Comparison of ENCODE assay signal across 10 mouse cellular contexts in genomic region chr4:136834439-136834814, GRCm38 (mm10). TPM values are rescaled to one million over a fixed set of nuclear protein-coding genes. Genes with fewer than 3 reads are reported as not detected.
A peak's percentile ranks its signal among the peaks of the same experiment; 100 is the strongest.
DNase-seq lines count a peak whose midpoint lies in the region; ATAC-seq and TF ChIP-seq lines count a peak whose summit lies in the region.
"Had no signal": no experiment of that assay in that cellular context is flagged by ENCODE, and none has a peak within 500 bp of the region (broad histone marks: within the 10 kb centered on the region; RNA-seq: fewer than 3 reads in every experiment).

No protein-coding gene starts in this region.

- DNase-seq in heart, postnatal 0 days (ENCODE audit: low spot score), result no peak
- no peak for DNase-seq in heart, postnatal 36 days
- DNase-seq in adipocyte (ENCODE audit: low spot score), result peak; percentile 24
- DNase-seq in midbrain, embryonic 14.5 days, result no peak
- DNase-seq in layer of hippocampus, adult 9-10 months (ENCODE audit: low spot score), result no peak
- no peak for DNase-seq in adrenal gland, postnatal 36 days
- no peak for DNase-seq in left cerebral cortex, adult 8-10 months (ENCODE audit: low spot score in 2 of 2)

- no peaks in the 10 kb centered on the region for H3K9me3 ChIP-seq in heart, postnatal 0 days (replicated peaks; ENCODE audit: control insufficient read depth, low read length)
- H3K9me3 ChIP-seq in hindbrain, embryonic 12.5 days (replicated peaks), result no peaks in the 10 kb centered on the region
- H3K9me3 ChIP-seq in midbrain, embryonic 14.5 days (ENCODE audit: control insufficient read depth, low read length), result no peaks in the 10 kb centered on the region
- H3K9me3 ChIP-seq: megakaryocyte, embryonic 14.5 days had no signal

- 0 out of 2 replicates have a peak, but pooled peaks cover 10% of the 10 kb centered on the region for H3K4me1 ChIP-seq in heart, postnatal 0 days (ENCODE audit: control insufficient read depth, insufficient read depth)
- peaks cover 80% of the 10 kb centered on the region for H3K4me1 ChIP-seq in hindbrain, embryonic 12.5 days
- peaks cover 70% of the 10 kb centered on the region for H3K4me1 ChIP-seq in midbrain, embryonic 14.5 days (ENCODE audit: control insufficient read depth, insufficient read depth, low read length)

- TF ChIP-seq CTCF in heart, postnatal 0 days (IDR thresholded peaks at IDR 0.05; ENCODE audit: low read depth), result no peak

- intact Hi-C loops in heart, postnatal 36 days (cut with DNase I), result no loop called here

- 16% methylated on average over 12 of the region's 12 CpGs for WGBS in heart, postnatal 0 days
- 11% methylated on average over 12 of the region's 12 CpGs for WGBS in hindbrain, embryonic 12.5 days
- 10% methylated on average over 12 of the region's 12 CpGs for WGBS in midbrain, embryonic 14.5 days

- peaks cover 96% of the 10 kb centered on the region for H3K27me3 ChIP-seq in heart, postnatal 0 days (ENCODE audit: control insufficient read depth, insufficient read depth, low read length)
- no peaks in the 10 kb centered on the region for H3K27me3 ChIP-seq in hindbrain, embryonic 12.5 days
- no peaks in the 10 kb centered on the region for H3K27me3 ChIP-seq in midbrain, embryonic 14.5 days (ENCODE audit: control insufficient read depth, insufficient read depth, low read length)
- H3K27me3 ChIP-seq: Patski had no signal

- H3K36me3 ChIP-seq in heart, postnatal 0 days (replicated peaks; ENCODE audit: control insufficient read depth, insufficient read depth, low read length), result no peaks in the 10 kb centered on the region
- H3K36me3 ChIP-seq in hindbrain, embryonic 12.5 days, result no peaks in the 10 kb centered on the region
- H3K36me3 ChIP-seq in midbrain, embryonic 14.5 days (ENCODE audit: control insufficient read depth, insufficient read depth, low read length), result no peaks in the 10 kb centered on the region

- H3K27ac ChIP-seq in heart, postnatal 0 days (ENCODE audit: low read depth), result no peak overlapping the region
- peak overlapping the region; percentile 99; the same call in 1 of the 2 replicates for H3K27ac ChIP-seq in hindbrain, embryonic 12.5 days
- H3K27ac ChIP-seq in midbrain, embryonic 14.5 days (replicated peaks; ENCODE audit: low read depth, low read length), result peak overlapping the region; percentile 100; the same call in 1 of the 2 replicates

- ATAC-seq in heart, postnatal 0 days (ENCODE audit: insufficient read depth, low read depth), result no peak
- no peak for ATAC-seq in hindbrain, embryonic 12.5 days (ENCODE audit: low FRiP score)
- ATAC-seq in midbrain, embryonic 14.5 days (ENCODE audit: low FRiP score, low TSS enrichment), result no peak
- ATAC-seq: Patski had no signal

- no peak for TF ChIP-seq EP300 in heart, postnatal 0 days (IDR thresholded peaks at IDR 0.05; ENCODE audit: low read depth)

- peak overlapping the region; percentile 65; the same call in 1 of the 2 replicates for H3K4me3 ChIP-seq in heart, postnatal 0 days (ENCODE audit: low read depth, low read length)
- H3K4me3 ChIP-seq in hindbrain, embryonic 12.5 days, result peak overlapping the region; percentile 99
- H3K4me3 ChIP-seq in midbrain, embryonic 14.5 days (replicated peaks; ENCODE audit: low read depth, low read length), result peak overlapping the region; percentile 93
- H3K4me3 ChIP-seq: megakaryocyte, embryonic 14.5 days had no signal

- peak overlapping the region; percentile 98 for H3K4me2 ChIP-seq in heart, postnatal 0 days (ENCODE audit: low read depth, low read length)
- peak overlapping the region; percentile 87 for H3K4me2 ChIP-seq in hindbrain, embryonic 12.5 days (replicated peaks)
- H3K4me2 ChIP-seq in midbrain, embryonic 14.5 days (ENCODE audit: low read length), result peak overlapping the region; percentile 92

- no peak overlapping the region for H3K9ac ChIP-seq in heart, postnatal 0 days (replicated peaks; ENCODE audit: low read depth, low read length)
- peak overlapping the region; percentile 99 for H3K9ac ChIP-seq in hindbrain, embryonic 12.5 days
- peak overlapping the region; percentile 94 for H3K9ac ChIP-seq in midbrain, embryonic 14.5 days (replicated peaks; ENCODE audit: low read length)

RNA-seq across cellular contexts. Expression of gene Ephb2, which starts 1.4 kb away (rescaled TPM):
- total RNA-seq in heart, postnatal 0 days (2014; rRNA removed; ENCODE audit: low replicate concordance), result 6.4 and 10.2 TPM in 2 replicates
- 0.19 and 0.23 TPM in 2 replicates for polyA plus RNA-seq in heart, postnatal 0 days (2015; fragmentation: Nextera tagmentation; extraction: Ambion mirVana)
- total RNA-seq in heart, postnatal 36 days (2021), result under 1 TPM; 0.16 to 0.39 TPM
- 25.4 and 30.8 TPM in 2 replicates for polyA plus RNA-seq in hindbrain, embryonic 12.5 days (2016; fragmentation: Nextera tagmentation; extraction: Ambion mirVana)
- polyA plus RNA-seq in midbrain, embryonic 14.5 days (2014; fragmentation: Nextera tagmentation; extraction: Ambion mirVana), result 27.6 and 32.8 TPM in 2 replicates
- total RNA-seq in adrenal gland, postnatal 36 days (2021), result 10 to 100 TPM; 18.7 to 19.8 TPM
- 10 to 100 TPM; 13.2 to 15.0 (median 14.0) TPM for total RNA-seq in left cerebral cortex, adult 8-10 months (2022)

RNA-seq across cellular contexts. Expression of gene C1qb, which starts 51.6 kb away (rescaled TPM):
- total RNA-seq in heart, postnatal 0 days (2014; rRNA removed; ENCODE audit: low replicate concordance), result 38.7 and 64.1 TPM in 2 replicates
- 37.2 and 39.8 TPM in 2 replicates for polyA plus RNA-seq in heart, postnatal 0 days (2015; fragmentation: Nextera tagmentation; extraction: Ambion mirVana)
- 10 to 100 TPM; 39.8 to 72.6 TPM for total RNA-seq in heart, postnatal 36 days (2021)
- 31.6 and 34.9 TPM in 2 replicates for polyA plus RNA-seq in hindbrain, embryonic 12.5 days (2016; fragmentation: Nextera tagmentation; extraction: Ambion mirVana)
- 19.1 and 40.0 TPM in 2 replicates for polyA plus RNA-seq in midbrain, embryonic 14.5 days (2014; fragmentation: Nextera tagmentation; extraction: Ambion mirVana)
- total RNA-seq in adrenal gland, postnatal 36 days (2021), result 10 to 100 TPM; 43.5 to 77.2 TPM
- total RNA-seq in left cerebral cortex, adult 8-10 months (2022), result 100 to 1,000 TPM in 2 of 4 experiments, 10 to 100 TPM in 2; 51.2 to 165 (median 86.4) TPM
- polyA plus RNA-seq: Patski had no signal

RNA-seq across cellular contexts. Expression of gene C1qc, which starts 58.4 kb away (rescaled TPM):
- 31.1 and 49.2 TPM in 2 replicates for total RNA-seq in heart, postnatal 0 days (2014; rRNA removed; ENCODE audit: low replicate concordance)
- polyA plus RNA-seq in heart, postnatal 0 days (2015; fragmentation: Nextera tagmentation; extraction: Ambion mirVana), result 19.3 and 22.4 TPM in 2 replicates
- 10 to 100 TPM; 32.6 to 53.9 TPM for total RNA-seq in heart, postnatal 36 days (2021)
- polyA plus RNA-seq in hindbrain, embryonic 12.5 days (2016; fragmentation: Nextera tagmentation; extraction: Ambion mirVana), result 19.7 and 20.3 TPM in 2 replicates
- polyA plus RNA-seq in midbrain, embryonic 14.5 days (2014; fragmentation: Nextera tagmentation; extraction: Ambion mirVana), result 11.0 and 19.3 TPM in 2 replicates
- total RNA-seq in adrenal gland, postnatal 36 days (2021), result 10 to 100 TPM; 30.6 to 58.1 TPM
- total RNA-seq in left cerebral cortex, adult 8-10 months (2022), result 100 to 1,000 TPM in 1 of 4 experiments, 10 to 100 TPM in 3; 32.7 to 131 (median 67.3) TPM
- polyA plus RNA-seq: Patski had no signal
